8 mouse cellular contexts compared by ENCODE assay signal in genomic region chr14:78733366-78734076, GRCm38 (mm10). TPM values are rescaled to one million over a fixed set of nuclear protein-coding genes. Genes with fewer than 3 reads are reported as not detected.
DNase-seq lines count a peak whose midpoint lies in the region; ATAC-seq and TF ChIP-seq lines count a peak whose summit lies in the region.

No protein-coding gene starts in this region.

- no peak for TF ChIP-seq EP300 in lung, postnatal 0 days (IDR thresholded peaks at IDR 0.05)

- peak overlapping the region; percentile 94 for H3K9ac ChIP-seq in forebrain, embryonic 15.5 days (replicated peaks)
- H3K9ac ChIP-seq in intestine, postnatal 0 days (ENCODE audit: low read depth, low read length), result peak overlapping the region; percentile 62; the same call in 1 of the 2 replicates
- peak overlapping the region; percentile 73; the same call in 1 of the 2 replicates for H3K9ac ChIP-seq in lung, postnatal 0 days (replicated peaks; ENCODE audit: low read depth)

- DNase-seq in lung, adult 2 months, result peak; percentile 7
- DNase-seq in lung, adult 18-20 months, result no peak
- peak; percentile 41 for DNase-seq in lung, postnatal 0 days (ENCODE audit: low spot score)
- DNase-seq in thymus, adult 18-20 months, result no peak
- DNase-seq in testis, postnatal 14 days (ENCODE audit: low spot score), result no peak
- DNase-seq in right cerebral cortex, postnatal 14 days, result no peak

- 39% methylated on average over 12 of the region's 12 CpGs for WGBS in lung, adult 2 months
- WGBS in forebrain, embryonic 15.5 days, result 9% methylated on average over 12 of the region's 12 CpGs
- WGBS in intestine, postnatal 0 days, result 42% methylated on average over 12 of the region's 12 CpGs
- 23% methylated on average over 12 of the region's 12 CpGs for WGBS in lung, postnatal 0 days

- no peak for TF ChIP-seq CTCF in lung, adult 2 months (IDR thresholded peaks at IDR 0.05; ENCODE audit: insufficient read depth, low read length)
- TF ChIP-seq CTCF in intestine, postnatal 0 days (IDR thresholded peaks at IDR 0.05; ENCODE audit: low read depth), result no peak
- no peak for TF ChIP-seq CTCF in lung, postnatal 0 days (IDR thresholded peaks at IDR 0.05)

- H3K27me3 ChIP-seq in forebrain, embryonic 15.5 days, result peaks cover 3% of the 10 kb centered on the region; the same call in 1 of the 2 replicates
- peaks cover 7% of the 10 kb centered on the region for H3K27me3 ChIP-seq in intestine, postnatal 0 days (replicated peaks; ENCODE audit: control insufficient read depth, insufficient read depth, low read length)
- H3K27me3 ChIP-seq in lung, postnatal 0 days (replicated peaks; ENCODE audit: insufficient read depth, low read length), result no peaks in the 10 kb centered on the region

- peaks cover 2% of the 10 kb centered on the region; the same call in 1 of the 2 replicates for H3K4me1 ChIP-seq in lung, adult 2 months (ENCODE audit: control insufficient read depth, insufficient read depth, low read length)
- H3K4me1 ChIP-seq in forebrain, embryonic 15.5 days, result peaks cover 20% of the 10 kb centered on the region
- H3K4me1 ChIP-seq in intestine, postnatal 0 days (replicated peaks; ENCODE audit: control insufficient read depth, insufficient read depth, low read length), result no peaks in the 10 kb centered on the region
- H3K4me1 ChIP-seq in lung, postnatal 0 days (ENCODE audit: insufficient read depth, low read depth, low read length), result no peaks in the 10 kb centered on the region

- peak overlapping the region; percentile 90 for H3K27ac ChIP-seq in forebrain, embryonic 15.5 days (replicated peaks)
- peak overlapping the region; percentile 70; the same call in 1 of the 2 replicates for H3K27ac ChIP-seq in intestine, postnatal 0 days (ENCODE audit: low read depth, low read length)
- H3K27ac ChIP-seq in lung, postnatal 0 days (ENCODE audit: low read length), result peak overlapping the region; percentile 85

- H3K9me3 ChIP-seq in forebrain, embryonic 15.5 days, result no peaks in the 10 kb centered on the region
- no peaks in the 10 kb centered on the region for H3K9me3 ChIP-seq in intestine, postnatal 0 days (ENCODE audit: control insufficient read depth)
- no peaks in the 10 kb centered on the region for H3K9me3 ChIP-seq in lung, postnatal 0 days (ENCODE audit: low read length)

- H3K4me3 ChIP-seq in lung, adult 2 months (replicated peaks; ENCODE audit: extremely low read depth, low read depth, low read length), result peak overlapping the region; percentile 70
- H3K4me3 ChIP-seq in forebrain, embryonic 15.5 days, result peak overlapping the region; percentile 62
- H3K4me3 ChIP-seq in intestine, postnatal 0 days (ENCODE audit: low read depth, low read length), result peak overlapping the region; percentile 75
- peak overlapping the region; percentile 76 for H3K4me3 ChIP-seq in lung, postnatal 0 days (ENCODE audit: low read depth, low read length)

- no peak for TF ChIP-seq POLR2A in lung, adult 2 months (IDR thresholded peaks at IDR 0.05; ENCODE audit: borderline replicate concordance, extremely low read depth, low read depth, low read length)

- H3K4me2 ChIP-seq in forebrain, embryonic 15.5 days (replicated peaks), result peak overlapping the region; percentile 92
- H3K4me2 ChIP-seq in intestine, postnatal 0 days (replicated peaks; ENCODE audit: low read depth), result peak overlapping the region; percentile 99
- H3K4me2 ChIP-seq in lung, postnatal 0 days (replicated peaks; ENCODE audit: low read depth, low read length), result peak overlapping the region; percentile 84

- no peaks in the 10 kb centered on the region for H3K36me3 ChIP-seq in forebrain, embryonic 15.5 days
- no peaks in the 10 kb centered on the region for H3K36me3 ChIP-seq in intestine, postnatal 0 days (ENCODE audit: control insufficient read depth, insufficient read depth)
- no peaks in the 10 kb centered on the region for H3K36me3 ChIP-seq in lung, postnatal 0 days (ENCODE audit: insufficient read depth, low read length)

- no peak for ATAC-seq in forebrain, embryonic 15.5 days (replicated peaks)
- no peak for ATAC-seq in intestine, postnatal 0 days
- ATAC-seq in lung, postnatal 0 days, result no peak

RNA-seq across cellular contexts. Expression of gene Dgkh, which starts 0.9 kb away (rescaled TPM):
- 3.7 and 6.2 TPM in 2 replicates for polyA plus RNA-seq in lung, adult 2 months (2012; rRNA removed)
- 2.6 and 2.8 TPM in 2 replicates for polyA plus RNA-seq in forebrain, embryonic 15.5 days (2015; fragmentation: Nextera tagmentation; extraction: Ambion mirVana)
- 0.94 and 0.99 TPM in 2 replicates for polyA plus RNA-seq in intestine, postnatal 0 days (2015; fragmentation: Nextera tagmentation; extraction: Ambion mirVana)
- polyA plus RNA-seq in lung, postnatal 0 days (2015; fragmentation: Nextera tagmentation; extraction: Ambion mirVana), result 4.0 and 4.6 TPM in 2 replicates

Comparison
In these comparisons a context has a peak if more than half of its experiments do, and no peak if none do; other contexts are left out.
1. DNase-seq: peak in lung, adult 2 months (single experiment) and lung, postnatal 0 days (single experiment); none in lung, adult 18-20 months (0 of 2), thymus, adult 18-20 months (0 of 2), testis, postnatal 14 days (single experiment) and right cerebral cortex, postnatal 14 days (single experiment).
2. Peak in every context shown above with its lines, with median percentiles within 50 percentile points of each other: H3K4me3 ChIP-seq, H3K27ac ChIP-seq, H3K4me2 ChIP-seq and H3K9ac ChIP-seq.